Mouse (Mus musculus) embryonic stem cell, embryonic (primary cell): Measurements from ENCODE around the gene Ndufa4.
"Not testable (repeated sequence)": the region's sequence is repeated elsewhere in the genome, so short reads cannot be mapped to it uniquely, and the experiment has no call there.

Source experiments
- CTCF ChIA-PET, 4 experiments: fragments of 300-600 bp in 2 of 4; fragments of 350-600 bp in 2 of 4; sonication (Branson Sonifier 250); formaldehyde crosslinking; loops; one replicate each; lab custom pipeline; 2022; ENCODE audit warnings: inconsistent platforms in 2 of 4; lab: Charles Lee
- POLR2A ChIA-PET, 4 experiments: fragments of 300-600 bp in 2 of 4; fragments of 350-600 bp in 2 of 4; sonication (Branson Sonifier 250); formaldehyde crosslinking; loops; one replicate each; lab custom pipeline; 2022; ENCODE audit warnings: antibody characterized with exemption in 4 of 4, inconsistent platforms in 1 of 4; lab: Charles Lee

The Ndufa4 gene

GRCm38 (mm10) chr6:11907269-11908032 is at the start of gene Ndufa4, which contains the start of gene Phf14:
TSS of gene Ndufa4 (minus strand) at chr6:11907497.
TSS of gene Phf14 (plus strand) at chr6:11907809.
- CTCF ChIA-PET = no interaction called here

GRCm38 (mm10) chr6:11948100-11948499 is 40.8 kb upstream of the Ndufa4 start:
- CTCF ChIA-PET = interaction anchor here in 1 of 4 experiments (0.6 kb wide), 1 partner anchor 15 kb away, joined by 3 read pairs; no protein-coding TSS in a partner anchor
- POLR2A ChIA-PET = interaction anchor here in 1 of 4 experiments (0.9 to 1.2 kb wide), 2 partner anchors 10 to 23 kb away, joined by 3 to 5 read pairs; no protein-coding TSS in a partner anchor

More at GRCm38 (mm10) chr6:11907269-11908032, at the start of gene Ndufa4, which contains the start of gene Phf14:
- POLR2A ChIA-PET = interaction anchor here in 3 of 4 experiments (0.5 to 3.5 kb wide), 6 partner anchors 11 to 618 kb away, joined by 3 to 20 read pairs (median 6); no protein-coding TSS in a partner anchor

- ChIA-PET POLR2A (interaction anchor here in 1 of 4 experiments (4.8 kb wide), 1 partner anchor 16 kb away, joined by 22 read pairs; no protein-coding TSS in a partner anchor), CTCF (no interaction called here)
These were observed 34.8 kb upstream of the Ndufa4 start for GRCm38 (mm10) chr6:11942089-11942488.

- POLR2A ChIA-PET = interaction anchor here in 2 of 4 experiments (1.0 to 2.7 kb wide), 2 partner anchors 14 to 16 kb away, joined by 3 to 17 read pairs; no protein-coding TSS in a partner anchor
These were observed 33.6 kb upstream of the Ndufa4 start for GRCm38 (mm10) chr6:11940895-11941294.

GRCm38 (mm10) chr6:11933403-11933802 is 26.1 kb upstream of the Ndufa4 start:
- POLR2A ChIA-PET = no interaction called here
- CTCF ChIA-PET = interaction anchor here in 1 of 4 experiments (0.7 kb wide), 1 partner anchor 15 kb away, joined by 3 read pairs; no protein-coding TSS in a partner anchor

More at GRCm38 (mm10) chr6:11940895-11941294, 33.6 kb upstream of the Ndufa4 start:
- CTCF ChIA-PET = no interaction called here

GRCm38 (mm10) chr6:11927485-11927884 is 20.2 kb upstream of the Ndufa4 start:
- CTCF ChIA-PET = no interaction called here
- POLR2A ChIA-PET = interaction anchor here in 1 of 4 experiments (1.3 to 3.1 kb wide), 3 partner anchors 10 to 27 kb away, joined by 5 to 22 read pairs (median 6); no protein-coding TSS in a partner anchor

- POLR2A ChIA-PET = interaction anchor here in 3 of 4 experiments (0.6 to 3.1 kb wide), 22 partner anchors 9 to 927 kb away, joined by 3 to 22 read pairs (median 4); partner anchors contain the start of genes Ndufa4 (in 3 of the 3) and Phf14 (in 3 of the 3)
- CTCF ChIA-PET = no interaction called here
These were observed 18.8 kb upstream of the Ndufa4 start for GRCm38 (mm10) chr6:11926082-11926595.

- ChIA-PET CTCF (no interaction called here), POLR2A (interaction anchor here (0.6 to 3.1 kb wide), 22 partner anchors 9 to 927 kb away, joined by 3 to 22 read pairs (median 4); partner anchors contain the start of genes Ndufa4 (in 3 of the 4) and Phf14 (in 3 of the 4))
These were observed 18.3 kb upstream of the Ndufa4 start for GRCm38 (mm10) chr6:11925496-11926041.

GRCm38 (mm10) chr6:11908170-11908569 is 873 bp upstream of the Ndufa4 start:
- POLR2A ChIA-PET = interaction anchor here in 3 of 4 experiments (0.5 to 3.5 kb wide), 5 partner anchors 10 to 619 kb away, joined by 3 to 20 read pairs (median 8); no protein-coding TSS in a partner anchor
- CTCF ChIA-PET = no interaction called here

- CTCF ChIA-PET = no interaction called here
- POLR2A ChIA-PET = interaction anchor here in 2 of 4 experiments (0.6 to 2.2 kb wide), 2 partner anchors 19 kb away, joined by 3 to 8 read pairs; no protein-coding TSS in a partner anchor
These were observed 418 bp downstream of the Ndufa4 start for GRCm38 (mm10) chr6:11906890-11907268.

- ChIA-PET POLR2A (interaction anchor here in 1 of 4 experiments (1.5 to 1.8 kb wide), 2 partner anchors 16 to 26 kb away, joined by 3 to 6 read pairs; no protein-coding TSS in a partner anchor), CTCF (no interaction called here)
These were observed 6.4 kb downstream of the Ndufa4 start for GRCm38 (mm10) chr6:11900809-11901310.

GRCm38 (mm10) chr6:11875364-11875763 is 31.9 kb downstream of the Ndufa4 start:
- CTCF ChIA-PET, POLR2A ChIA-PET: not testable (repeated sequence)
